Mouse (Mus musculus): ENCODE measurements around the gene Pdlim4.
"Not testable (repeated sequence)": the region's sequence is repeated elsewhere in the genome, so short reads cannot be mapped to it uniquely, and the experiment has no call there.

Pdlim4 gene

GRCm38 (mm10) chr11:54059526-54059925, 9.3 kb downstream of the Pdlim4 start:
- DNase-seq, result no peak

- no peak for DNase-seq
These were observed 10.2 kb downstream of the Pdlim4 start for GRCm38 (mm10) chr11:54058643-54059042.

GRCm38 (mm10) chr11:54058056-54058617, 10.7 kb downstream of the Pdlim4 start:
- no peak for DNase-seq

GRCm38 (mm10) chr11:54057428-54057827, 11.4 kb downstream of the Pdlim4 start:
- DNase-seq, result no peak

- no peak for DNase-seq
These were observed 12.7 kb downstream of the Pdlim4 start for GRCm38 (mm10) chr11:54056132-54056531.

GRCm38 (mm10) chr11:54054257-54054656, 14.6 kb downstream of the Pdlim4 start:
- peak; percentile 78 for DNase-seq

GRCm38 (mm10) chr11:54053090-54053489, 15.7 kb downstream of the Pdlim4 start:
- no peak for DNase-seq

DNA sequence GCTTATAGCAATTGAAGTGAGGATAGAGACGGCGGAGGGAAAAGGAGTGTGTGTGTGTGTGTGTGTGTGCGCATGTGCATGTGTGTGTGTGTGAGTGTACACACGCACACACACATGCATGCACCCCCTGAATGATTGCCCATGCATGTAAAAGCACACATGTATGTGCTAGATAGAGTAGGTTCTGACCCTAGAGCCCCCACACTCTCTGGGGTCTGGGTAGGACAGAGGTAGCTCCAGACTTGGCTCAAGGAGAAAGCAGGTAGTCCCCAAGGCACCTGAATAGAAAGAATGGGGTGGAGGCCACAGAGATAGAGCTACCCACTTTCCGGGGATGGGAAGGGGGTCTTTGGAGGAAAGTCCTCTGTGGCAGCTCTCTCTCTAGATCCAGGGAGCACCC, 16.7 kb downstream of the Pdlim4 start:
- no peak for DNase-seq

DNA sequence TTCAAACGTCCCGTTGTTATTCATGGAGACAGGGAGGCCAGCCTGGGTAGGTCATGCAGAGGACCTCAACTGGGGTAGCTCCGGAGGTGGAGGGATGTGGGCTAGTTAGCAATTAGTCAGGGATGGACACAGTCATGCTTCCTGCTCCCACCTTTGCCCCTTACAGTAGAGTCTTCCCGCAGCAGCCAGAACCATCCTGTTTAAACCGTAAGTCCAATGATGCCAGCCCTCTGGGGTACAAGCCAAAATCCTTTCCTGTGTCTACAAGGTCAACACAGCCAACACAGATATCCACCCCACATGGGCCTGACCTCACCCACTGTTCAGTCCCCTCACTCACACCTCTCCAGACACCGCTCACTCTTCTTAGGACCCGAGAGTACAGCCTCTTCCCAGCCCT, 17.7 kb downstream of the Pdlim4 start:
- DNase-seq, result no peak

DNA sequence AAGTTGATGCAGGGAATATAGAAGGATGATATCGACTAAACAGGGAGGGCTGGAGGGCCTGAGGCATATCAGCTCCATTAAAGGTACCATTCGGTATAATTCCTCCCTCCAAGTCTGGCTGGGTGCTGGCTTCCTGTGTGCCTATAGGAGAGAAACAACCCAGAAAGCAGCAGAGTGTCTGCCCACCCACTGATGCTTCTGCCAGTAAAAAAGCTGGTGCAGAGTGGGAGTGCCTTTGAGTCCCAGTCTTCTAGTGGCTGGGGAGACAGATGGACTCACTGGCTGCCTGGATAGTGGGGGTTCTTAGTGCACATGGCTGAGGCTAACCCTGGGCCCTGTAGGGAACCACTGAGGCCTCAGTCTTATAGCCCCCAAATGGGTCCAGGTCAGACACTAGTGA, 18.6 kb downstream of the Pdlim4 start:
- DNase-seq, result no peak

- no peak for DNase-seq
These were observed 28.1 kb downstream of the Pdlim4 start for GRCm38 (mm10) chr11:54040676-54041075.

DNA sequence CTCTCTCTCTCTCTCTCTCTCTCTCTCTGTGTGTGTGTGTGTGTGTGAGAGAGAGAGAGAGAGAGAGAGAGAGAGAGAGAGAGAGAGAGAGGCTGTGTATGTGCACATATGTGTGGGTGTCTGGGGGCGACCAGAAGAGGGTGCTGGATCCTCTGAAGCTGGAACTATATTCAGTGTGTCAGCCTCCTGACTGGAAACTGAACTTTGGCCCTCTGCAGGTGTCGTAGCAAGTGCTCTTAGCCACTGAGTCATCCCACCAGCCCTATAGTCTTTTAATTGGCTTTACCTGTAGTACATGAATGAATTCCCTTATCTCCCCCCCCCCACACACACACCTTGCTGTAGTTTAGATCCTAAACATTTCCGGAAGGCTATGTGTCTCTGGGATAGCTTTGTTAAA, 35.9 kb downstream of the Pdlim4 start:
- DNase-seq, result not testable (repeated sequence)

DNA sequence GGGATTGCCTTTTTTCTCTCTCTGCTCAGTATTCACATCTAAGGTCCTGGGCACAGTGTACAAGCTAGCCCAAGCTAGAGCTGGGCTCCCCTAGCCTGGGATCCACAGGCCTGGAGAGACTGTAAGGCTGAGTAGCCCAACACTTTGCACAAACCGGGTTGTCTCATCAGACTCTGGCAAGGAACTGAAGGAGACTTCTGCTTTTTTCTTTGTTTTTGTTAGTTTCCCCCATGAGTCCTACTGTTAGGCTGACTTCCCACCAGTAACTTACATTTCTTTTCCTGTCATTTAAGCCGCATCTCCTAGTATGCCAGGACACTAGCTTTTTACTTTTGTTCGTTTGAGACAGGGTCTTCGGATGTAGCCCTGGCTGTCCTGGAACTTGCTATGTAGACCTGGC, 39.8 kb downstream of the Pdlim4 start:
- DNase-seq, result no peak

- DNase-seq, result peak; percentile 89
These were observed 40.5 kb downstream of the Pdlim4 start, which contains the start of gene Slc22a4 for GRCm38 (mm10) chr11:54028044-54028951. Gene Slc22a4 (minus strand): TSS chr11:54028090.

DNA sequence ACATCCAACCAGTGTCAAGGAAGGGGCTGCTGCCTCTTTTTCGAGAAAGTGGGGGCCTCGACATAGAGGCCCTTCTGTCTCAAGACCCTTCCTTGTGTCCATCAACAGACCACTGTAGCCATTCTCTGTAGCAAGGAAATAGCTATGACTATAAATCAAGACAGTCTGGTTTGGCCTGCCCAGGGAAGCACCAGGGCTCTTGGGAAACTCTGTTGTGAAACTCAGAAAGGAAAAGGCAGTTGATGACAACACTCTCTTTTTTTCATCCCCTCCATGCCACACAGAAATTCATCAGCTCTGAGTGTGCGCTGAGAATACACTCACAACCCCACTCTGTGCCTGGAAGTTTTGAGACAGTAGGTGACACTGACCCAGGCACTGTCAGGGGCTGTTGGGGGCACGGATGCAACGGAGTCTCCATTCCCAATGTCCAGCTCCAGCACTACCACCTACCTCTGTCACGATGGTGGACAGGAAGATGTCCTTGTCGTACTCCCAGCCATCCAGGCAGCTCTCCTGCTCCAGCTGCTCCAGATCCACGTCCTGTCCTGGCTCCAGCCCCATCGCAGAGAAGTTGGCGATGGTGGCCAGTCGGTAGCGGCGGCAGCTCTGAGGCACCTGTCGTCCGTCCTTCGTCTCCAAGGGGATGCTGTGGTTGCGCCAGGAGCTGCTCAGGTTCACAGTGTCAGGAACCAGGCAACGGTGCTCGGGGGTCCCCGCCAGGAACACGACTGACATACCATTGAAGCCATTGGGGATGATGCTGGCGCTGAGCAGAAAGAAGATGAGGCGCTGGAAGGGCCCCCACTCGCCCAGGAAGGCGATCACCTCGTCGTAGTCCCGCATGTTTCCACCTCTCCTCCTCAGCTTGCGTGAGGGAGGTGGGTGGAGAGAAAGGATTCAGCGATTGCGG, 41.4 kb downstream of the Pdlim4 start:
- no peak for DNase-seq

DNA sequence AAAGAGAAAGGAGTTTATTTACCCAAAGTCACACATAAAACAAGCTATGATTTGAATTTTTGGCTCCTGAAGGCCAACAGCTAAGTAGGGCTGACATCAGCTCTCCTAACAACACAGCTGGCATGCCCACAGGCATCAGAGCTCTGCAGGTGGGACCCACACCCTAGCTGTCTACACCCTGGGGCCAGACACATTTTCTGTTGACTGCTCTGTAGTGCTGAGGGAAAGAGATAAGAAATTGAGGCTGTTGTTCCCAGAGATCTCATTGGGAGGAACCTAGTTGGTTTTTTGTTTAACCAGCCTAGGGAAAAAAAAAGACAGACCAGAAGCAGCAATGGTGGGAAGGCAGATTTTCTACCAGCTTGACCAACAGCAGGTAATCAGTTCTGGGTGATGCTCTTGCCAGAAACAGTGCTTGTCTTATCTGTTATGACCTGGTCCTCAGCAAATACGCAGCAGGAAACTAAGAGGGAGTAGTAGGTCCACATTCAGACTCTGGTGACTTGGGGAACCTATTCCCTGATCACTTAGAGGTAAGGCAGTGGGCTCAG, 42.2 kb downstream of the Pdlim4 start:
- DNase-seq, result no peak

- DNase-seq, result no peak
These were observed 47.3 kb downstream of the Pdlim4 start for GRCm38 (mm10) chr11:54021396-54022093.

GRCm38 (mm10) chr11:54018893-54019732, 49.7 kb downstream of the Pdlim4 start:
- no peak for DNase-seq

- DNase-seq, result no peak
These were observed 51.2 kb downstream of the Pdlim4 start for GRCm38 (mm10) chr11:54017596-54017995.

DNA sequence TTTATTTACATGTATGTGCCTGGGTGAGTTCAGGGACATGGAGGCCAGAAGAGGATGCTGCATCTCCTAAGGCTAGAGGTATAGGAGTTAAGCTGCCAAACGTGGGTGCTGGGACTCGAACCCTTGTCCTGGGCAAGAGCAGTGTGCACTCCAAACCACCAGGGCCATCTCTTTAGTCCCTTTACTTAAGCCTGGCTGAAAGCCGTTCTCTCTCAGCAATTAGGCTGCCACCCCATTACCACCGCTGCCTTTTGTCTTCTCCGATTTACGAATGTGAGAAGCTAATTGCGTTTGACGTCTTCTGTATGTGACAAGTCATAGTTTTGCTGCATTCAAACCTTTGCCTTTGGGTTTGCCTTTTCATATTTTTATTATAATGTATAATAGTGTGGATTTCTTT, 52.8 kb downstream of the Pdlim4 start:
- no peak for DNase-seq

- DNase-seq, result no peak
These were observed 55.9 kb downstream of the Pdlim4 start for GRCm38 (mm10) chr11:54012961-54013360.
